Mouse (Mus musculus) R1 (cell line): Measurements from ENCODE around the gene Tradd.

ENCODE experiments used
- DNase-seq: peaks from one replicate; pipeline ENCODE4 v3.0.0-alpha.2; 2018; ENCODE audit warnings: low read depth, low spot score

Gene Tradd

GRCm38 (mm10) chr8:105251954-105252353 is 12.5 kb downstream of the Tradd start:
- no peak for DNase-seq

- no peak for DNase-seq
Observed at GRCm38 (mm10) chr8:105241016-105241415, 23.4 kb downstream of the Tradd start.

DNA sequence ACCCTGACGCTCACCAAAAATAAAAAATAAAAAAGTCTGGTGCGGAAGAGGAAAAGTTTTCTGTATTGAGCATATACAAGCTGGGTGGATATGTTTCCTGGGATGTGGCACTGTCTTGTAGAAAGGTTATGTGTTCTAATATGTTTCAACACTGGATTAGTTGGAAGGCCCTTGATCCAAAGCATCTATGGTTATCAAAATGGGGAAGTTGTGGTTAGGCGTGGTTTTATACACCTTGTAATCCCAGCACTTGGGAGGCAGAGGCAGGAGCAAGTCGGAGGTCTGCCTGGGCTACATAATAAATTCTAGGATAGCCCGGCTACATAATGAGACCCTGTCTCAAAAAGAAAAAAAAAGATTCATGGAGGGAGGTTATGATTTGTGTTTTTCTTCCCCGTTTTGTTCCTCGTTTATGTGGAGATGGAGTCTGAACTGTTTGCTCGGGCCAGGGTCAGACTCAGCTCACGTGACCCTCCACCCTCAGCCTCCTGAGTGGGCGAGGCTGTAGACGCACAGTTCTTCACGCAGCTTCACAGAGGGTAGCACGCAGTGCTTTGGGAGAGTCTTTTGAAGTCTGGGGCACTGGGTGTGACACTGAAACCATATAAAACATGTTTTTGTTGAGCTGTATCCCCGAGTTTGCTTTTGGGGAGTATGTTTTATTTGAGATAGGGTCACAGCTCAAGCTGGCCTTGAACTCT is 26.8 kb downstream of the Tradd start:
- DNase-seq: peak; percentile 57

GRCm38 (mm10) chr8:105235206-105235605 is 29.2 kb downstream of the Tradd start:
- DNase-seq: no peak

GRCm38 (mm10) chr8:105233126-105233935 is 31.1 kb downstream of the Tradd start:
- peak; percentile 92 for DNase-seq

DNA sequence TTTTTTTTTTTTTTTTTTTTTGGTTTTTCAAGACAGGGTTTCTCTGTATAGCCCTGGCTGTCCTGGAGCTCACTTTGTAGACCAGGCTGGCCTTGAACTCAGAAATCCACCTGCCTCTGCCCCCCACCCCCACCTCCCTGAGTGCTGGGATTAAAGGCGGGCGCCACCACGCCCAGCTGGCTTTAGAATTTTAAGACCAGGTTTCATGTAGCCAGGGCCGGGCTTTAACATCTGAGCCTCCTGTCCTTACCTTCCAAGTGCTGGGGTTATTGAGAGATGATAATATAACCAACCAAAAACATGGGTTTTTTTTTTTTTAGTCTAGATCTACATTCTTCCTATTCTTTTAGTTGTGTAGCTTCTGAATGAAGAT is 32.1 kb downstream of the Tradd start:
- DNase-seq: peak; percentile 63

DNA sequence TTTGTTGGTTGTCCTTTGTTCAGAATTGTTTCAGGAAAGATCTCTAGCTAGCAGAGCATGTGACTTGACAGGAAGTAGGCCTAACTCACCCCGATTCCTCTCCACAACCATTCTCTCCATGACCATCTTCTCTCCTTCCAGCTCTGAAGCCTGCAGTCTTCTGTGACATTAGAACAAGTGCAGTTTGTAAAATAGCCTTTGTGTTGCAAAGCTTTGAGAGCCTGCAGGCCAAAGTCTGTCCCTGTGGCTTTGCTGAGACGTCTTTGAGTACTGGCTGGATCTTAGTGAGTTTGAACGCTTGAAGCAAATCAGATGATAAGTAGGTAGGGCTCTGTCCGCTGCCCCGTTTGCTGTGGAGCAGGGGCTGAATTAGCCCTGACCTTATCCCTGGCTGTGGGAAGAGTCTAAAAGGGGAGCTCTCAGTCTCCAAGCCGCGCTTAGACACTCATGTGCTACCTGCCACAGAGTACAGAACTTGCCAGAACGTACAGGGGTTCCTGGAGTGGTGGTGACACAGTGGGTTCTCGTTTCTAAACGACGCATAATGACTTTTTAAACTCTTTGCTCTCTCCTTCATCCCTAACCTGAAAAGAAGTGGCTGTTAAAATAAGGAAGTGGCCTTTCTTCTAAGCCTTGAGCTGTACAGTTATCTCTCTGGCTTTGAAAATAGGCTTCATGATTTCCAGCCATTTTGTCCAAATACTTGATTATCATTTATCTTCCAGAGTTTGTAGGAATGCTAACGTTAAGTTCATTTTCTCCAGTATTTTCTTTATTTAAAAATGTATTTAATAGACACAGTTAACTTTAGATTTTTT is 32.7 kb downstream of the Tradd start:
- DNase-seq: peak; percentile 60

DNA sequence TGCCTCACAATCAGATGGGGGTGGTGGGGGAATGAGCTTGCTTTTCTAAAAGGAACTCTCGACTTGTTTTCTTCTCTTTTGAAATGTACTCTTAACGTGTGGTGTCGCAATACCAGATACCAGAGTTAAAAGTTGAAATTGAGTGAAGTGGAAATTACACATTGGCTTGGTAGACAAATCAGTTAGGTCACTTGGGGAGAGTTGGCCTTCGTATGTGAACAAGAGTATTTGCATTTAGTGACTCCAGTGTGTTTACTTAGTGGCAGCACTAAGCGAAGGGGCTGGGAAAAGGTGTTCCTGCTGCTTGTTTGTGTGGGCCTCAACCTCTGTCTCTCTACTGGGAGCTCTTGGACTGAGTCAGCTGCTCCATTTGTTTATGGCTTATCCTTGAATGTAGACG is 38.5 kb downstream of the Tradd start:
- DNase-seq: no peak

- no peak for DNase-seq
Observed at GRCm38 (mm10) chr8:105225272-105225593, 39.2 kb downstream of the Tradd start.

DNA sequence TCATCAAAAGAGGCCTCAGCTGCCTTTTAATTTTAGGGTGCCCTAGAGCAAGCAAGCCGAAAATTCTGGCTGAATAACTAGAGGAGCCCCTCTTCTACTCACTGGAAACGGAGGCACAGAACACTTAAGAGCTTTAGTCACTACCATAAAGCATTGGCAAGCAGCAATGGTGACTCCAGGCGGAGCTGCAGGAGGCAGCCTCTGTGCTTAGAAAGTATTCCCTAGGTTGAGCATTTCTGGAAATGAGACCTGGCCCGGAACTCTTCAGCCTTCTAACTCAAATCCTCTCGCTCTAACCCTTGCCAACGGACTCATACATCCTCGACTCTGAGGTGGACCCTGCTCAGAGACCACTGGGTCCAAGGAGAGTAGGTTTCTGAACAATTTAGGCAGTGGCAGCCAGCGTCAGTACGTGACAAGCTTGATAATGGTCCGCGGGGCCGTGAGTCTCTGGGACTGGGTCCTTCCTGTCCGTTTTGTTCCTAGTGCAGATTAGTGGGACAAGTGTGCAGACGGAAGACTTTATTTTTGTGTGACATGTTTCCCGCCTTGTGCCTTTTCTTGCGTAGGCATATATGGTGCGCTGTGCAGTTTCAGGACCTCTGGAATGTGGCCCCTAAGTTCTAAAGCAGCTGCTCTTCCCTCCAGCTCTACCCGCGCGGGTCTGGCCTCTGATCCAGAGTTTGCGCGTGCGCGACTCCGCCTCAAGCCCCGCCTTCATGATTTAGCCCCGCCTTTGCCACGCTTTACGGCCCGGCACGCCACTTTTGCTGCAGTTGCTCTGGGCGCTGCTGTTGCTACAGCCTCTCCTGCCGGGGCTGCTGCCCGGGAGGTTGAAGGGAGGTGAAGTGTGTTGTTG is 39.8 kb downstream of the Tradd start, which contains the start of gene D230025D16Rik:
D230025D16Rik (plus strand) TSS at position 733 of the 859 bp plus-strand sequence.
- peak; percentile 96 for DNase-seq

GRCm38 (mm10) chr8:105223850-105224249 is 40.6 kb downstream of the Tradd start:
- peak; percentile 64 for DNase-seq

- peak; percentile 75 for DNase-seq
Observed at GRCm38 (mm10) chr8:105217926-105218522, 46.4 kb downstream of the Tradd start.

DNA sequence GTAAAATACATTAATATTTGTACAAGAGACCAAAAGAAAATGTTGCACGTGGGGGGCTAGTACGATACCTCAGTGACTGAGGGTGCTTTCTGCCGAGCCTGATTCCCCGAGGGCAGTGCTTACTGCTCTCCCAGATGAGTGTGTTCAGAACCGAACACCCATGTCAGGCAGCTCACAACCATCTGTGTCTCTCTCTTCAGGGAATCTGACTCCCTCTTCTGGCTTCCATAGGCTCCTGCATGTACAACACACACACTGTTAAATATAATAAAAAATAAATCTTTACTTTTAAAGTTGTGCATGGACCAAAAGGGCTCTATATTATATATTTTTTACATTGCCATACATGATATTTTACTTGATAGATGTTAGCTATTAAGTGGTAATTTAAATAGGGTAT is 50.3 kb downstream of the Tradd start:
- DNase-seq: peak; percentile 50

DNA sequence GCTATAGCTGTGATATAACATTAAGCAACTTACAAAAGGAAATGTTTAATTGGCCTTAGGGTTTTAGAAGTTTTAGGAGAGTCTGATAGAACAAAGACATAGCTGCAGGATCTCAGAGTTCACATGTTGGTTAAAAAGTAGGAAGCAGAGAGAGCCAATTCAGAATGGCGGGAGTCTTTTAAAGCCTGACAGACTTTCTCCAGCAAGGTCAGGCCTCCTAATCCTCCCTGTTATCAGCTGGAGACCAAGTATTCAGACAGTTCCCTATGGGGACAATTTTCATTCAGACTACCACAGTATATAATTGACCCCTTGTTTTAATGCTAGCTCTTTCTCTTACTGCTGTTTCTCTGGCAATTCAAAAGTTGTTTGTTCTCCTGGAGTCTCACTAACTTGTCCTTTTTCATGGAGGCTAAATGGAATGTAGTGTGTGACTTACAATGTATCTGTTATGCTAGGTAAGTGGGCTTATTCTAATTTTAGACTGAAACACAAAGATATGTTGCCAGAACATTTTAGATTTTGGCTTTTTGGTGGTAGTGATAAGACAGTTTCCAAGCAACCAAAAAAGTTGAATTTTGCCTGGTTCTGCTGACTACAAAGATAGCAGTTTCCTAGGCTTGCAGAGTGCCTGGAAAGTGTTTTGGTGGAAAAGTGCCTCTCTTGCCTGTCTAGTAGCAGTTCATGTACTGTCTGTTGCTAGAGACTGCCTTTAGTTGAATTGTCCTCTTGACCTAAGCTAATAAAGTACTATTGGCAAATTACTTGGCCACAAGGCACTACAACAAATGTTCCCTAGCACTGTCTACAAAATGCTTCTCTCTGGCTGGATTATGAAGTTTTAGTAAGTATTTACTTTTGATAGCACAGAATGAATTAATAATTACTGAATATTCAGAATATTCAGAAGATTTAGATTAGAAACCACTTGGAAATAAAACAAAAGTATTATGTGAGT is 55.0 kb downstream of the Tradd start:
- peak; percentile 35 for DNase-seq
